Mouse (Mus musculus) forebrain, embryonic 11.5 days (tissue): ENCODE measurements around the gene Magi1. TPM values are rescaled to one million over a fixed set of nuclear protein-coding genes. Genes with fewer than 3 reads are reported as not detected.

Source experiments
- ATAC-seq: fragments of 200-750 bp; cut with Nextera tagmentation; replicated peaks from 2 replicates; pipeline ENCODE4 v1.8.0; 2017; ENCODE audit warnings: moderate TSS enrichment; ENCODE audit not compliant: low FRiP score
- DNase-seq: peaks from one replicate; pipeline ENCODE4 v3.0.0-alpha.2; 2017; ENCODE audit warnings: low spot score
- H3K27ac ChIP-seq: fragments of 300-500 bp; sonication (generic); 2 replicates; pipeline ENCODE4 v1.5.1; 2014; ENCODE audit warnings: low read depth, low read length
- H3K27me3 ChIP-seq: fragments of 300-500 bp; sonication (generic); 2 replicates; pipeline ENCODE4 v1.6.1; 2014; ENCODE audit warnings: mild to moderate bottlenecking, low read length, mixed read lengths; ENCODE audit not compliant: control insufficient read depth, insufficient read depth
- H3K36me3 ChIP-seq: fragments of 300-500 bp; sonication (generic); 2 replicates; pipeline ENCODE4 v1.6.1; 2014; ENCODE audit warnings: mild to moderate bottlenecking, low read length, moderate library complexity, mixed read lengths; ENCODE audit not compliant: control insufficient read depth, insufficient read depth
- H3K4me1 ChIP-seq: fragments of 300-500 bp; sonication (generic); replicated peaks from 2 replicates; pipeline ENCODE4 v1.6.1; 2014; ENCODE audit warnings: low read length, mixed read lengths; ENCODE audit not compliant: control insufficient read depth, insufficient read depth
- H3K4me2 ChIP-seq: fragments of 300-500 bp; sonication (generic); 2 replicates; pipeline ENCODE4 v1.6.1; 2014; ENCODE audit warnings: low read depth, mild to moderate bottlenecking, low read length, moderate library complexity, mixed read lengths; ENCODE audit not compliant: severe bottlenecking
- H3K4me3 ChIP-seq: fragments of 300-500 bp; sonication (generic); 2 replicates; pipeline ENCODE4 v1.5.1; 2014; ENCODE audit warnings: low read depth, low read length
- H3K9ac ChIP-seq: fragments of 300-500 bp; sonication (generic); 2 replicates; pipeline ENCODE4 v1.6.1; 2014; ENCODE audit warnings: low read length
- H3K9me3 ChIP-seq: fragments of 300-500 bp; sonication (generic); 2 replicates; pipeline ENCODE4 v1.6.1; 2016; ENCODE audit warnings: low read length, mixed read lengths; ENCODE audit not compliant: control insufficient read depth
- WGBS: fragments of 180-500 bp; shearing (Covaris S2); extraction: QIAGEN DNeasy Blood & Tissue Kit; methylation state at CpG from one replicate; pipeline ENCODE4 v1.1.7; 2014; 5-methylcytosine and 5-hydroxymethylcytosine counted together
- polyA plus RNA-seq: library from polyadenylated mRNA; unstranded; fragments of >200 nt; fragmentation: Nextera tagmentation; extraction: Ambion mirVana; gene quantifications from 2 replicates; pipeline ENCODE4 v1.2.1, GENCODE M21; 2014

Magi1 gene
- polyA plus RNA-seq, 1 experiment from 2014 or later, result 44.3 TPM

GRCm38 (mm10) chr6:94201940-94202339, 81.8 kb downstream of the Magi1 start:
- DNase-seq, result no peak
- Histone ChIP-seq H3K27me3 (no peaks in the 10 kb centered on the region), H3K36me3 (no peaks in the 10 kb centered on the region), H3K27ac (no peak overlapping the region), H3K4me1 (0 out of 2 replicates have a peak, but pooled peaks cover 2% of the 10 kb centered on the region), H3K9me3 (no peaks in the 10 kb centered on the region; the same call in 1 of the 2 replicates), H3K4me3 (no peak overlapping the region), H3K4me2 (no peak overlapping the region), H3K9ac (no peak overlapping the region)
- no peak for ATAC-seq
- 91% methylated on average over 2 of the region's 2 CpGs for WGBS

- Histone ChIP-seq H3K9ac (no peak overlapping the region), H3K4me3 (no peak overlapping the region), H3K4me1 (0 out of 2 replicates have a peak, but pooled peaks cover 2% of the 10 kb centered on the region), H3K27me3 (no peaks in the 10 kb centered on the region), H3K27ac (no peak overlapping the region), H3K36me3 (no peaks in the 10 kb centered on the region), H3K9me3 (no peaks in the 10 kb centered on the region; the same call in 1 of the 2 replicates), H3K4me2 (no peak overlapping the region)
- DNase-seq (no peak), ATAC-seq (no peak)
- 47% methylated on average over 3 of the region's 3 CpGs for WGBS
Observed at GRCm38 (mm10) chr6:94200910-94201309, 82.8 kb downstream of the Magi1 start.

GRCm38 (mm10) chr6:94199696-94200095, 84.0 kb downstream of the Magi1 start:
- 90% methylated on average over 2 of the region's 2 CpGs for WGBS
- Histone ChIP-seq H3K9me3 (no peaks in the 10 kb centered on the region; the same call in 1 of the 2 replicates), H3K4me2 (no peak overlapping the region), H3K4me3 (no peak overlapping the region), H3K27me3 (no peaks in the 10 kb centered on the region), H3K27ac (no peak overlapping the region), H3K4me1 (0 out of 2 replicates have a peak, but pooled peaks cover 2% of the 10 kb centered on the region), H3K9ac (no peak overlapping the region), H3K36me3 (no peaks in the 10 kb centered on the region)
- ATAC-seq, result no peak
- no peak for DNase-seq

- H3K9ac ChIP-seq, result no peak overlapping the region
- no peaks in the 10 kb centered on the region for H3K4me1 ChIP-seq
- 98% methylated on average over 1 of the region's 1 CpGs for WGBS
- H3K27me3 ChIP-seq, result no peaks in the 10 kb centered on the region
- DNase-seq, result no peak
- H3K4me2 ChIP-seq, result no peak overlapping the region
- no peak for ATAC-seq
- no peak overlapping the region for H3K27ac ChIP-seq
- H3K36me3 ChIP-seq, result no peaks in the 10 kb centered on the region
- no peaks in the 10 kb centered on the region; the same call in 1 of the 2 replicates for H3K9me3 ChIP-seq
- no peak overlapping the region for H3K4me3 ChIP-seq
Observed at GRCm38 (mm10) chr6:94197831-94198230, 85.9 kb downstream of the Magi1 start.

- WGBS, result 94% methylated on average over 14 of the region's 14 CpGs
- Histone ChIP-seq H3K4me2 (no peak overlapping the region), H3K4me1 (no peaks in the 10 kb centered on the region), H3K36me3 (no peaks in the 10 kb centered on the region), H3K9ac (no peak overlapping the region), H3K4me3 (no peak overlapping the region), H3K9me3 (no peaks in the 10 kb centered on the region), H3K27ac (no peak overlapping the region), H3K27me3 (no peaks in the 10 kb centered on the region)
- DNase-seq (no peak), ATAC-seq (no peak)
Observed at GRCm38 (mm10) chr6:94195303-94195911, 88.3 kb downstream of the Magi1 start.

- no peak overlapping the region for H3K9ac ChIP-seq
- no peak overlapping the region for H3K27ac ChIP-seq
- no peak for ATAC-seq
- WGBS, result 89% methylated on average over 5 of the region's 5 CpGs
- no peaks in the 10 kb centered on the region for H3K9me3 ChIP-seq
- no peak overlapping the region for H3K4me2 ChIP-seq
- H3K27me3 ChIP-seq, result no peaks in the 10 kb centered on the region
- H3K4me1 ChIP-seq, result no peaks in the 10 kb centered on the region
- no peak overlapping the region for H3K4me3 ChIP-seq
- no peak for DNase-seq
- H3K36me3 ChIP-seq, result no peaks in the 10 kb centered on the region
Observed at GRCm38 (mm10) chr6:94190830-94191229, 92.9 kb downstream of the Magi1 start.

GRCm38 (mm10) chr6:94189379-94189778, 94.3 kb downstream of the Magi1 start:
- H3K9ac ChIP-seq, result no peak overlapping the region
- H3K27me3 ChIP-seq, result no peaks in the 10 kb centered on the region
- no peak overlapping the region for H3K4me3 ChIP-seq
- H3K27ac ChIP-seq, result no peak overlapping the region
- H3K36me3 ChIP-seq, result no peaks in the 10 kb centered on the region
- no peaks in the 10 kb centered on the region for H3K9me3 ChIP-seq
- DNase-seq (no peak), ATAC-seq (no peak)
- no peak overlapping the region for H3K4me2 ChIP-seq
- 0 out of 2 replicates have a peak, but pooled peaks cover under 1% of the 10 kb centered on the region for H3K4me1 ChIP-seq
- 81% methylated on average over 5 of the region's 5 CpGs for WGBS

- Histone ChIP-seq H3K9ac (no peak overlapping the region), H3K4me3 (no peak overlapping the region), H3K4me2 (no peak overlapping the region), H3K27ac (no peak overlapping the region), H3K9me3 (no peaks in the 10 kb centered on the region), H3K27me3 (no peaks in the 10 kb centered on the region), H3K36me3 (no peaks in the 10 kb centered on the region), H3K4me1 (peaks cover 9% of the 10 kb centered on the region; the same call in 1 of the 2 replicates)
- no peak for ATAC-seq
- 83% methylated on average over 7 of the region's 7 CpGs for WGBS
- DNase-seq, result no peak
Observed at GRCm38 (mm10) chr6:94186628-94187319, 96.9 kb downstream of the Magi1 start.
